Mouse (Mus musculus) kidney, embryonic 16.5 days (tissue): ENCODE measurements around the gene Wdr17. TPM values are rescaled to one million over a fixed set of nuclear protein-coding genes. Genes with fewer than 3 reads are reported as not detected.
A peak's percentile ranks its signal among the peaks of the same experiment; 100 is the strongest.

Experiments used
- ATAC-seq: fragments of 200-750 bp; cut with Nextera tagmentation; 2 replicates; pipeline ENCODE4 v1.8.0; 2017; ENCODE audit warnings: moderate TSS enrichment; ENCODE audit not compliant: low FRiP score, low TSS enrichment
- H3K27ac ChIP-seq: fragments of 300-500 bp; sonication (generic); 2 replicates; pipeline ENCODE4 v1.5.1; 2014; ENCODE audit warnings: low read length
- H3K27me3 ChIP-seq: fragments of 300-500 bp; sonication (generic); 2 replicates; pipeline ENCODE4 v1.6.1; 2014; ENCODE audit warnings: low read length, control low read depth, mixed read lengths; ENCODE audit not compliant: insufficient read depth
- H3K36me3 ChIP-seq: fragments of 300-500 bp; sonication (generic); 2 replicates; pipeline ENCODE4 v1.6.1; 2014; ENCODE audit warnings: low read length, control low read depth, mixed read lengths; ENCODE audit not compliant: insufficient read depth
- H3K4me1 ChIP-seq: fragments of 300-500 bp; sonication (generic); 2 replicates; pipeline ENCODE4 v1.6.1; 2014; ENCODE audit warnings: low read length, control low read depth, mixed read lengths; ENCODE audit not compliant: insufficient read depth
- H3K4me2 ChIP-seq: fragments of 300-500 bp; sonication (generic); replicated peaks from 2 replicates; pipeline ENCODE4 v1.6.1; 2014; ENCODE audit warnings: low read depth, low read length
- H3K4me3 ChIP-seq: fragments of 300-500 bp; sonication (generic); 2 replicates; pipeline ENCODE4 v1.5.1; 2014; ENCODE audit warnings: mild to moderate bottlenecking, low read length
- H3K9ac ChIP-seq: fragments of 300-500 bp; sonication (generic); replicated peaks from 2 replicates; pipeline ENCODE4 v1.6.1; 2014; ENCODE audit warnings: low read length
- H3K9me3 ChIP-seq: fragments of 300-500 bp; sonication (generic); 2 replicates; pipeline ENCODE4 v1.6.1; 2016; ENCODE audit warnings: low read length, control low read depth
- WGBS: fragments of 180-500 bp; shearing (Covaris S2); extraction: QIAGEN DNeasy Blood & Tissue Kit; methylation state at CpG from one replicate; pipeline ENCODE4 v1.1.7; 2014; 5-methylcytosine and 5-hydroxymethylcytosine counted together
- polyA plus RNA-seq: library from polyadenylated mRNA; unstranded; fragments of >200 nt; fragmentation: Nextera tagmentation; extraction: Ambion mirVana; gene quantifications from 2 replicates; pipeline ENCODE4 v1.2.1, GENCODE M21; 2015

Wdr17 gene
- polyA plus RNA-seq, 1 experiment from 2014 or later: 0.64 TPM

GRCm38 (mm10) chr8:54610238-54610637 is 276.7 kb downstream of the Wdr17 start:
- no peaks in the 10 kb centered on the region for H3K9me3 ChIP-seq
- no peak overlapping the region for H3K9ac ChIP-seq
- no peaks in the 10 kb centered on the region for H3K4me1 ChIP-seq
- 77% methylated on average over 4 of the region's 4 CpGs for WGBS
- no peak overlapping the region for H3K27ac ChIP-seq
- H3K4me2 ChIP-seq: no peak overlapping the region
- no peak overlapping the region for H3K4me3 ChIP-seq
- ATAC-seq: no peak
- H3K27me3 ChIP-seq: no peaks in the 10 kb centered on the region
- H3K36me3 ChIP-seq: no peaks in the 10 kb centered on the region

GRCm38 (mm10) chr8:54609336-54609735 is 277.6 kb downstream of the Wdr17 start:
- Histone ChIP-seq H3K9ac (no peak overlapping the region), H3K27me3 (no peaks in the 10 kb centered on the region), H3K4me1 (no peaks in the 10 kb centered on the region), H3K4me2 (no peak overlapping the region), H3K36me3 (no peaks in the 10 kb centered on the region), H3K4me3 (no peak overlapping the region), H3K27ac (no peak overlapping the region), H3K9me3 (no peaks in the 10 kb centered on the region)
- no peak for ATAC-seq
- 85% methylated on average over 2 of the region's 2 CpGs for WGBS

- Histone ChIP-seq H3K9ac (no peak overlapping the region), H3K27ac (no peak overlapping the region), H3K27me3 (no peaks in the 10 kb centered on the region), H3K4me1 (peaks cover 6% of the 10 kb centered on the region; the same call in 1 of the 2 replicates), H3K36me3 (no peaks in the 10 kb centered on the region), H3K4me3 (no peak overlapping the region), H3K4me2 (no peak overlapping the region), H3K9me3 (no peaks in the 10 kb centered on the region)
- 77% methylated on average over 4 of the region's 4 CpGs for WGBS
- ATAC-seq: no peak
Observed at GRCm38 (mm10) chr8:54603440-54603839, 283.5 kb downstream of the Wdr17 start.

GRCm38 (mm10) chr8:54600671-54601251 is 286.2 kb downstream of the Wdr17 start, which contains the start of gene Spata4:
Spata4 (plus strand) TSS chr8:54600781.
- peak within 1 kb of the TSS; percentile 55 for H3K9ac ChIP-seq
- H3K27me3 ChIP-seq: no peaks in the 10 kb centered on the region
- ATAC-seq: peak; percentile 90
- H3K4me3 ChIP-seq: peak within 1 kb of the TSS; percentile 44
- peaks cover 6% of the 10 kb centered on the region; the same call in 1 of the 2 replicates for H3K4me1 ChIP-seq
- 5% methylated on average over 21 of the region's 21 CpGs for whole genome bisulfite sequencing
- no peaks in the 10 kb centered on the region for H3K36me3 ChIP-seq
- no peaks in the 10 kb centered on the region for H3K9me3 ChIP-seq
- H3K4me2 ChIP-seq: peak within 1 kb of the TSS; percentile 73
- no peak within 1 kb of the TSS for H3K27ac ChIP-seq

DNA sequence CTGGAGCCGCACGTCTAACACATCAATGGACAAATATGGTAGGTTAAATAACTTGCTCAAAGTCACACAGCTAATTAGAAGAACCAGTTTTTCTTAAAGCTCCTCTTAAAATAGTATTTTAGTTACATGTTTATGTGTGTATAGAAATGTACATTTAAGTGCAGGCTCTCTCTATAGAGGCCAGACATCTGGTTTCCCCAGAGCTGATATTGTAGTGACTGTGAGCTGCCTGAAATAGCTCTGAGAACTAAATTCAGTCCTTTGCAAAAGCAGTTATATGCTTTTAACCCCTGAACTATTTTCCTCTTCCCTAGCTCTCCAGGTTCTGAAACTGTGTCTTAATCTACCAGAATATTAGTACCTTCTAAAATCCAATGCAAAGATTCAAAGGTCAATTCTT is 289.6 kb downstream of the Wdr17 start:
- no peaks in the 10 kb centered on the region for H3K27me3 ChIP-seq
- H3K4me2 ChIP-seq: no peak overlapping the region
- WGBS: 74% methylated on average over 2 of the region's 2 CpGs
- no peak overlapping the region for H3K4me3 ChIP-seq
- H3K4me1 ChIP-seq: peaks cover 6% of the 10 kb centered on the region; the same call in 1 of the 2 replicates
- no peaks in the 10 kb centered on the region for H3K9me3 ChIP-seq
- ATAC-seq: no peak
- no peak overlapping the region for H3K27ac ChIP-seq
- H3K9ac ChIP-seq: no peak overlapping the region
- H3K36me3 ChIP-seq: no peaks in the 10 kb centered on the region

DNA sequence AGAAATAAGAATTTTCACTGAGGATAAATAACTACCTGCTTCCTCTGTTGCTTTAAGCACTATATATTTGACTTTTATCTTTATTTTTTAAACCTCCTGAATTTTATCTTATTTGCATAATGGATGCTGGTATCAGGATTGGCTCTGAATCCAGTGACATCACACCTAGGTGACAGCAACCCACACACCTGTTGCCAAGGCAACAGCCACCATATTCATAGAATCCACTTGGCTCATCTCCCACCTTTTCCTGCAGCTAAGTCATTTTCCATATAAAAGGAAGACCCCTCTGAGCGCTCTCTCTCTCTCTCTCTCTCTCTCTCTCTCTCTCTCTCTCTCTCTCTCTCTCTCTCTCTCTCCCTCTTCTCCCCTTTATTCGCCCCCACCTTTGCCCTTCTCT is 290.0 kb downstream of the Wdr17 start:
- Histone ChIP-seq H3K4me1 (peaks cover 6% of the 10 kb centered on the region; the same call in 1 of the 2 replicates), H3K27ac (no peak overlapping the region), H3K9ac (no peak overlapping the region), H3K36me3 (no peaks in the 10 kb centered on the region), H3K4me2 (no peak overlapping the region), H3K27me3 (no peaks in the 10 kb centered on the region), H3K9me3 (no peaks in the 10 kb centered on the region), H3K4me3 (no peak overlapping the region)
- 96% methylated on average over 2 of the region's 2 CpGs for WGBS
- ATAC-seq: no peak

GRCm38 (mm10) chr8:54596051-54596450 is 290.9 kb downstream of the Wdr17 start:
- Histone ChIP-seq H3K27ac (no peak overlapping the region), H3K27me3 (no peaks in the 10 kb centered on the region), H3K36me3 (no peaks in the 10 kb centered on the region), H3K9ac (no peak overlapping the region), H3K4me1 (peaks cover 6% of the 10 kb centered on the region; the same call in 1 of the 2 replicates), H3K4me2 (no peak overlapping the region), H3K9me3 (no peaks in the 10 kb centered on the region), H3K4me3 (no peak overlapping the region)
- WGBS: 47% methylated on average over 2 of the region's 2 CpGs
- ATAC-seq: no peak

DNA sequence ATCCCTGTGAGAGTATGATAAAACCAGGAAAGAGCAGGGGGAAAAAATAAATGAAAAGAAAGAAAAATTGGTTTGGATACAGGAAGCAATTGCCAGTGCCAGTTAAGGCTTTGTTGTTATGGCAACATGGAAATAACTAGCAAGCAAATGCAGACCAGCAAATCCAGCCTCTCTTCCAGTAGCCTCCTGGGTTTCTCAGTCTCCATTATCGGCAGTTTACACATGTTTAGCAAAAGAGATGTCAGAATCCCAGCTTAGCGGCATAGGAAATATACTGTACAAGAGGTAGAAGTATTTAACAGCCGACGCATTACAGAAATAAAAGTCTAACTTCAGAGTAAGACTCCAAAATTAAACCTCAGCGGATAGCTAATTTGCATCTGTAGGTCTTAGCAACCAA is 292.4 kb downstream of the Wdr17 start:
- Histone ChIP-seq H3K9ac (no peak overlapping the region), H3K4me1 (no peaks in the 10 kb centered on the region), H3K27ac (no peak overlapping the region), H3K9me3 (no peaks in the 10 kb centered on the region), H3K36me3 (no peaks in the 10 kb centered on the region), H3K4me3 (no peak overlapping the region), H3K4me2 (no peak overlapping the region), H3K27me3 (no peaks in the 10 kb centered on the region)
- WGBS: 89% methylated on average over 5 of the region's 5 CpGs
- ATAC-seq: no peak

GRCm38 (mm10) chr8:54582886-54583285 is 304.1 kb downstream of the Wdr17 start:
- Histone ChIP-seq H3K36me3 (no peaks in the 10 kb centered on the region), H3K27ac (no peak overlapping the region), H3K4me2 (no peak overlapping the region), H3K4me1 (no peaks in the 10 kb centered on the region), H3K4me3 (no peak overlapping the region), H3K9me3 (0 out of 2 replicates have a peak, but pooled peaks cover 2% of the 10 kb centered on the region), H3K9ac (no peak overlapping the region), H3K27me3 (no peaks in the 10 kb centered on the region)
- 20% methylated on average over 1 of the region's 1 CpGs for WGBS
- ATAC-seq: no peak

- no peak overlapping the region for H3K4me2 ChIP-seq
Observed at GRCm38 (mm10) chr8:54581436-54581835, 305.5 kb downstream of the Wdr17 start.

More at GRCm38 (mm10) chr8:54581436-54581835, 305.5 kb downstream of the Wdr17 start:
- 85% methylated on average over 3 of the region's 3 CpGs for WGBS
- Histone ChIP-seq H3K4me3 (no peak overlapping the region), H3K9ac (no peak overlapping the region), H3K4me1 (no peaks in the 10 kb centered on the region), H3K36me3 (no peaks in the 10 kb centered on the region), H3K9me3 (no peaks in the 10 kb centered on the region), H3K27me3 (no peaks in the 10 kb centered on the region), H3K27ac (no peak overlapping the region)
- no peak for ATAC-seq
